Mouse (Mus musculus) ES-E14 (cell line): ENCODE data around the gene Cmc1. TPM values are rescaled to one million over a fixed set of nuclear protein-coding genes. Genes with fewer than 3 reads are reported as not detected.

Experiments
- DNase-seq: peaks from one replicate; pipeline ENCODE4 v3.0.0-alpha.2; 2013; ENCODE audit warnings: low read depth, low spot score
- H3K27ac ChIP-seq: 2 replicates; pipeline ENCODE4 v1.5.1; 2012; ENCODE audit warnings: low read depth, mild to moderate bottlenecking, low read length, moderate library complexity, mixed read lengths; ENCODE audit not compliant: poor library complexity, insufficient read depth, severe bottlenecking
- H3K36me3 ChIP-seq: 2 replicates; pipeline ENCODE4 v1.6.1; 2012; ENCODE audit warnings: mild to moderate bottlenecking, low read length, moderate library complexity, mixed read lengths; ENCODE audit not compliant: control insufficient read depth, poor library complexity, insufficient read depth, severe bottlenecking
- H3K4me1 ChIP-seq, 2 experiments: fragments of 150-350 bp in 1 of 2; sonication (generic) in 1 of 2; 2 replicates each; pipeline ENCODE4 v1.6.1; 2012; ENCODE audit warnings: low read length in 2 of 2, mild to moderate bottlenecking in 1 of 2, mixed read lengths in 1 of 2; ENCODE audit not compliant: control insufficient read depth in 2 of 2, insufficient read depth in 2 of 2, poor library complexity in 1 of 2
- H3K4me3 ChIP-seq, 2 experiments: fragments of 150-350 bp in 1 of 2; sonication (generic) in 1 of 2; 2 replicates each; pipeline ENCODE4 v1.5.1; 2012; ENCODE audit warnings: low read length in 2 of 2, low read depth in 1 of 2, mild to moderate bottlenecking in 1 of 2, mixed read lengths in 1 of 2; ENCODE audit not compliant: insufficient read depth in 1 of 2, poor library complexity in 1 of 2, severe bottlenecking in 1 of 2
- H3K9ac ChIP-seq: 2 replicates; pipeline ENCODE4 v1.6.1; 2012; ENCODE audit warnings: low read depth, mild to moderate bottlenecking, low read length, mixed read lengths; ENCODE audit not compliant: poor library complexity, insufficient read depth, severe bottlenecking
- H3K9me3 ChIP-seq: fragments of 150-350 bp; sonication (generic); 2 replicates; pipeline ENCODE4 v1.6.1; 2012; ENCODE audit warnings: low read depth, mild to moderate bottlenecking, low read length; ENCODE audit not compliant: control insufficient read depth, insufficient read depth
- CHD2 ChIP-seq: IDR thresholded peaks from 2 replicates; pipeline ENCODE4 v1.6.1; 2014; ENCODE audit warnings: mild to moderate bottlenecking, low read depth, low read length, inconsistent platforms
- HCFC1 ChIP-seq: IDR thresholded peaks from 2 replicates; pipeline ENCODE4 v1.6.1; 2012; ENCODE audit warnings: low read length, inconsistent platforms, borderline replicate concordance; ENCODE audit not compliant: insufficient read depth
- MAFK ChIP-seq: IDR thresholded peaks from 2 replicates; pipeline ENCODE4 v1.6.1; 2014; ENCODE audit warnings: mild to moderate bottlenecking, low read depth, low read length, inconsistent platforms; ENCODE audit not compliant: insufficient read depth
- ZC3H11A ChIP-seq: IDR thresholded peaks from 2 replicates; pipeline ENCODE4 v1.6.1; 2012; ENCODE audit warnings: low read depth, mild to moderate bottlenecking, inconsistent platforms, low read length, borderline replicate concordance
- ZNF384 ChIP-seq: IDR thresholded peaks from 2 replicates; pipeline ENCODE4 v1.6.1; 2012; ENCODE audit warnings: low read depth, low read length, inconsistent platforms
- in situ Hi-C, 2 experiments: fragments of 600-800 bp; cut with MboI; formaldehyde crosslinking; loops; one replicate each; pipeline ENCODE4 v1.15.1; 2025; ENCODE audit warnings: low sequenced_read_pairs in 2 of 2, inconsistent platforms in 1 of 2; ENCODE audit not compliant: unreplicated experiment in 2 of 2
- total RNA-seq: library from RNA; depleted of rRNA; stranded (reverse); fragments of 300-350 nt; gene quantifications from 2 replicates; pipeline ENCODE4 v1.2.3, GENCODE M21; 2012

Gene Cmc1
- total RNA-seq, 1 experiment: 18.8 TPM

GRCm38 (mm10) chr9:118070442-118070841 lies 79.5 kb downstream of the Cmc1 start:
- no peak for DNase-seq
- no peak overlapping the region for H3K4me3 ChIP-seq
- no peaks in the 10 kb centered on the region for H3K9me3 ChIP-seq
- in situ Hi-C loops: loop anchor here in 1 of 2 experiments (25.0 kb wide), 1 partner anchor 417 kb away; the partner anchor contains the start of gene Eomes
- H3K9ac ChIP-seq: no peak overlapping the region
- H3K36me3 ChIP-seq: 0 out of 2 replicates have a peak, but pooled peaks cover 1% of the 10 kb centered on the region
- no peak overlapping the region for H3K27ac ChIP-seq
- TF ChIP-seq ZC3H11A (no peak), ZNF384 (no peak), CHD2 (no peak), HCFC1 (no peak), MAFK (no peak)
- no peaks in the 10 kb centered on the region for H3K4me1 ChIP-seq

- Histone ChIP-seq H3K4me3 (no peak overlapping the region), H3K27ac (no peak overlapping the region), H3K4me1 (no peaks in the 10 kb centered on the region), H3K36me3 (peaks cover 6% of the 10 kb centered on the region), H3K9ac (no peak overlapping the region), H3K9me3 (no peaks in the 10 kb centered on the region)
- TF ChIP-seq ZNF384 (no peak), HCFC1 (no peak), MAFK (no peak), CHD2 (no peak), ZC3H11A (no peak)
- no peak for DNase-seq
- in situ Hi-C loops: loop anchor here in 1 of 2 experiments (25.0 kb wide), 1 partner anchor 428 kb away; the partner anchor contains the start of gene Eomes
These were observed 90.9 kb downstream of the Cmc1 start for GRCm38 (mm10) chr9:118059101-118059500.

GRCm38 (mm10) chr9:118053286-118053685 lies 96.7 kb downstream of the Cmc1 start:
- in situ Hi-C loops: loop anchor here in 1 of 2 experiments (25.0 kb wide), 1 partner anchor 434 kb away; the partner anchor contains the start of gene Eomes
- no peak overlapping the region for H3K4me3 ChIP-seq
- no peak overlapping the region for H3K27ac ChIP-seq
- H3K36me3 ChIP-seq: peaks cover 9% of the 10 kb centered on the region
- H3K9ac ChIP-seq: no peak overlapping the region
- no peak for DNase-seq
- no peaks in the 10 kb centered on the region for H3K9me3 ChIP-seq
- no peaks in the 10 kb centered on the region for H3K4me1 ChIP-seq
- no peak for TF ChIP-seq ZC3H11A
- no peak for TF ChIP-seq HCFC1
- no peak for TF ChIP-seq ZNF384
- no peak for TF ChIP-seq MAFK
- no peak for TF ChIP-seq CHD2

GRCm38 (mm10) chr9:118045011-118045533 lies 104.9 kb downstream of the Cmc1 start:
- no peak overlapping the region for H3K4me3 ChIP-seq
- no peak for TF ChIP-seq CHD2
- TF ChIP-seq ZC3H11A: no peak
- TF ChIP-seq HCFC1: no peak
- TF ChIP-seq MAFK: no peak
- TF ChIP-seq ZNF384: no peak
- DNase-seq: no peak
- H3K36me3 ChIP-seq: peaks cover 5% of the 10 kb centered on the region
- no peaks in the 10 kb centered on the region for H3K4me1 ChIP-seq
- in situ Hi-C loops: no loop called here
- H3K27ac ChIP-seq: no peak overlapping the region
- H3K9me3 ChIP-seq: no peaks in the 10 kb centered on the region
- no peak overlapping the region for H3K9ac ChIP-seq
